Mouse (Mus musculus) mouse embryonic stem cell (cell line): ENCODE measurements around the gene Tpx2.

Experiments used
- in situ Hi-C, 2 experiments: fragments of 300-500 bp; cut with MboI; formaldehyde crosslinking; loops; 1 replicate in 1 of 2; 3 replicates in 1 of 2; pipeline ENCODE4 v1.14.3; 2019 to 2020; ENCODE audit warnings: low sequenced_read_pairs in 2 of 2, low pct_unique_long_range_greater_than_20kb in 1 of 2, mixed read lengths in 1 of 2; ENCODE audit not compliant: unreplicated experiment in 1 of 2

The Tpx2 gene

GRCm38 (mm10) chr2:152905036-152905829 lies 57.5 kb downstream of the Tpx2 start:
- in situ Hi-C loops, result no loop called here

- in situ Hi-C loops, result no loop called here
Observed at GRCm38 (mm10) chr2:152906274-152907037, 58.7 kb downstream of the Tpx2 start.

- in situ Hi-C loops, result no loop called here
Observed at GRCm38 (mm10) chr2:152907114-152907943, 59.6 kb downstream of the Tpx2 start.

GRCm38 (mm10) chr2:152909848-152910247 lies 62.1 kb downstream of the Tpx2 start:
- in situ Hi-C loops, result loop anchor here (10.0 kb wide), 3 partner anchors 135 to 235 kb away; no protein-coding TSS in a partner anchor

- in situ Hi-C loops, result loop anchor here (10.0 kb wide), 3 partner anchors 134 to 234 kb away; no protein-coding TSS in a partner anchor
Observed at GRCm38 (mm10) chr2:152911031-152911430, 63.3 kb downstream of the Tpx2 start, which contains the start of gene Mylk2. Gene Mylk2, plus strand, starts transcription at chr2:152911352.

GRCm38 (mm10) chr2:152911432-152911831 lies 63.7 kb downstream of the Tpx2 start:
- in situ Hi-C loops, result loop anchor here (10.0 kb wide), 3 partner anchors 133 to 233 kb away; no protein-coding TSS in a partner anchor

- in situ Hi-C loops, result loop anchor here (10.0 kb wide), 3 partner anchors 131 to 231 kb away; no protein-coding TSS in a partner anchor
Observed at GRCm38 (mm10) chr2:152913471-152913870, 65.7 kb downstream of the Tpx2 start.

- in situ Hi-C loops, result loop anchor here (5.0 to 10.0 kb wide), 4 partner anchors 130 to 230 kb away; no protein-coding TSS in a partner anchor
Observed at GRCm38 (mm10) chr2:152914310-152915120, 66.8 kb downstream of the Tpx2 start.

- in situ Hi-C loops, result loop anchor here (5.0 to 10.0 kb wide), 4 partner anchors 129 to 229 kb away; no protein-coding TSS in a partner anchor
Observed at GRCm38 (mm10) chr2:152915453-152915852, 67.7 kb downstream of the Tpx2 start.

GRCm38 (mm10) chr2:152916111-152916510 lies 68.3 kb downstream of the Tpx2 start:
- in situ Hi-C loops, result loop anchor here (5.0 to 10.0 kb wide), 4 partner anchors 129 to 229 kb away; no protein-coding TSS in a partner anchor

- in situ Hi-C loops, result loop anchor here (5.0 to 10.0 kb wide), 4 partner anchors 127 to 227 kb away; no protein-coding TSS in a partner anchor
Observed at GRCm38 (mm10) chr2:152917671-152918070, 69.9 kb downstream of the Tpx2 start.

- in situ Hi-C loops, result no loop called here
Observed at GRCm38 (mm10) chr2:152922376-152922775, 74.6 kb downstream of the Tpx2 start.

- in situ Hi-C loops, result no loop called here
Observed at GRCm38 (mm10) chr2:152923621-152924020, 75.9 kb downstream of the Tpx2 start.

- in situ Hi-C loops, result no loop called here
Observed at GRCm38 (mm10) chr2:152924128-152924527, 76.4 kb downstream of the Tpx2 start.

GRCm38 (mm10) chr2:152924543-152924942 lies 76.8 kb downstream of the Tpx2 start:
- in situ Hi-C loops, result no loop called here

- in situ Hi-C loops, result no loop called here
Observed at GRCm38 (mm10) chr2:152925189-152925872, 77.6 kb downstream of the Tpx2 start.

- in situ Hi-C loops, result no loop called here
Observed at GRCm38 (mm10) chr2:152926896-152927295, 79.1 kb downstream of the Tpx2 start.
